Mouse (Mus musculus) naive thymus-derived CD4-positive, alpha-beta T cell, adult 2 months (primary cell): Measurements from ENCODE around the gene Bcdin3d.

ENCODE experiments used
- DNase-seq: peaks from one replicate; pipeline ENCODE4 v3.0.0-alpha.2; 2011; ENCODE audit warnings: low read depth

Gene Bcdin3d

GRCm38 (mm10) chr15:99440816-99441457 is 33.6 kb downstream of the Bcdin3d start:
- DNase-seq: no peak

GRCm38 (mm10) chr15:99440112-99440815 is 34.3 kb downstream of the Bcdin3d start:
- no peak for DNase-seq

- DNase-seq: no peak
Observed at GRCm38 (mm10) chr15:99438966-99439698, 35.4 kb downstream of the Bcdin3d start.

GRCm38 (mm10) chr15:99433913-99434312 is 40.6 kb downstream of the Bcdin3d start:
- no peak for DNase-seq

- no peak for DNase-seq
Observed at GRCm38 (mm10) chr15:99433081-99433718, 41.3 kb downstream of the Bcdin3d start.

- no peak for DNase-seq
Observed at GRCm38 (mm10) chr15:99431967-99432366, 42.6 kb downstream of the Bcdin3d start.

- no peak for DNase-seq
Observed at GRCm38 (mm10) chr15:99431504-99431903, 43.0 kb downstream of the Bcdin3d start.

- DNase-seq: no peak
Observed at GRCm38 (mm10) chr15:99431063-99431462, 43.5 kb downstream of the Bcdin3d start.

GRCm38 (mm10) chr15:99430394-99430793 is 44.1 kb downstream of the Bcdin3d start:
- DNase-seq: peak; percentile 40

- DNase-seq: no peak
Observed at GRCm38 (mm10) chr15:99423884-99424283, 50.6 kb downstream of the Bcdin3d start.

GRCm38 (mm10) chr15:99423131-99423530 is 51.4 kb downstream of the Bcdin3d start:
- no peak for DNase-seq

GRCm38 (mm10) chr15:99422551-99422950 is 52.0 kb downstream of the Bcdin3d start:
- no peak for DNase-seq

GRCm38 (mm10) chr15:99421676-99422075 is 52.9 kb downstream of the Bcdin3d start:
- no peak for DNase-seq

GRCm38 (mm10) chr15:99421152-99421551 is 53.4 kb downstream of the Bcdin3d start:
- peak; percentile 32 for DNase-seq

GRCm38 (mm10) chr15:99420521-99421014 is 54.0 kb downstream of the Bcdin3d start:
- DNase-seq: peak; percentile 36

GRCm38 (mm10) chr15:99420101-99420500 is 54.4 kb downstream of the Bcdin3d start:
- DNase-seq: no peak
